Mouse (Mus musculus) stomach, postnatal 0 days (tissue): ENCODE measurements around the gene Gm49486. TPM values are rescaled to one million over a fixed set of nuclear protein-coding genes. Genes with fewer than 3 reads are reported as not detected.

Experiments
- ATAC-seq: fragments of 200-750 bp; cut with Nextera tagmentation; 2 replicates; pipeline ENCODE4 v1.8.0; 2017; ENCODE audit not compliant: low FRiP score, low TSS enrichment
- DNase-seq: peaks from one replicate; pipeline ENCODE4 v3.0.0-alpha.2; 2016; ENCODE audit warnings: low spot score
- H3K27ac ChIP-seq: fragments of 300-500 bp; sonication (generic); replicated peaks from 2 replicates; pipeline ENCODE4 v1.5.1; 2014; ENCODE audit warnings: mild to moderate bottlenecking, control low read depth
- H3K27me3 ChIP-seq: fragments of 300-500 bp; sonication (generic); 2 replicates; pipeline ENCODE4 v1.6.1; 2014; ENCODE audit warnings: low read length; ENCODE audit not compliant: control insufficient read depth, insufficient read depth
- H3K36me3 ChIP-seq: fragments of 300-500 bp; sonication (generic); 2 replicates; pipeline ENCODE4 v1.6.1; 2014; ENCODE audit warnings: low read length, mixed read lengths; ENCODE audit not compliant: control insufficient read depth, insufficient read depth
- H3K4me1 ChIP-seq: fragments of 300-500 bp; sonication (generic); replicated peaks from 2 replicates; pipeline ENCODE4 v1.6.1; 2014; ENCODE audit warnings: antibody characterized with exemption; ENCODE audit not compliant: control insufficient read depth, insufficient read depth
- H3K4me2 ChIP-seq: fragments of 300-500 bp; sonication (generic); replicated peaks from 2 replicates; pipeline ENCODE4 v1.6.1; 2014; ENCODE audit warnings: low read depth, mild to moderate bottlenecking, control low read depth, moderate library complexity
- H3K4me3 ChIP-seq: fragments of 300-500 bp; sonication (generic); 2 replicates; pipeline ENCODE4 v1.5.1; 2014; ENCODE audit warnings: low read depth, low read length, control low read depth
- H3K9ac ChIP-seq: fragments of 300-500 bp; sonication (generic); 2 replicates; pipeline ENCODE4 v1.6.1; 2014; ENCODE audit warnings: mild to moderate bottlenecking, low read length, control low read depth, mixed read lengths
- H3K9me3 ChIP-seq: fragments of 300-500 bp; sonication (generic); 2 replicates; pipeline ENCODE4 v1.6.1; 2016; ENCODE audit warnings: low read length; ENCODE audit not compliant: control insufficient read depth
- CTCF ChIP-seq: IDR thresholded peaks from 2 replicates; pipeline ENCODE4 v1.5.1; 2016; ENCODE audit warnings: antibody characterized with exemption, low read depth, mild to moderate bottlenecking, moderate library complexity
- EP300 ChIP-seq: optimal IDR thresholded peaks from 2 replicates; pipeline ENCODE3; 2016; ENCODE audit warnings: antibody characterized with exemption
- WGBS: fragments of 180-500 bp; shearing (Covaris S2); extraction: QIAGEN DNeasy Blood & Tissue Kit; methylation state at CpG from one replicate; pipeline ENCODE4 v1.1.7; 2014; 5-methylcytosine and 5-hydroxymethylcytosine counted together
- polyA plus RNA-seq: library from polyadenylated mRNA; unstranded; fragments of >200 nt; fragmentation: Nextera tagmentation; extraction: Ambion mirVana; gene quantifications from 2 replicates; pipeline ENCODE4 v1.2.1, GENCODE M21; 2015

Gm49486 gene
- polyA plus RNA-seq, 1 experiment from 2014 or later = 0.27 TPM

GRCm38 (mm10) chr15:79201491-79202150 lies 27.6 kb upstream of the Gm49486 start:
- Histone ChIP-seq H3K36me3 (no peaks in the 10 kb centered on the region), H3K4me1 (no peaks in the 10 kb centered on the region), H3K9me3 (no peaks in the 10 kb centered on the region), H3K4me3 (no peak overlapping the region), H3K9ac (no peak overlapping the region), H3K27me3 (no peaks in the 10 kb centered on the region), H3K4me2 (no peak overlapping the region), H3K27ac (no peak overlapping the region)
- 35% methylated on average over 13 of the region's 13 CpGs for WGBS
- ATAC-seq (no peak; the same call in 1 of the 2 replicates), DNase-seq (peak; percentile 35)
- TF ChIP-seq EP300 (no peak), CTCF (no peak)

- no peak for DNase-seq
Measured at GRCm38 (mm10) chr15:79202575-79202974, 26.6 kb upstream of the Gm49486 start.

GRCm38 (mm10) chr15:79208211-79208610 lies 21.0 kb upstream of the Gm49486 start:
- WGBS = 66% methylated on average over 6 of the region's 6 CpGs
- DNase-seq = no peak
- H3K36me3 ChIP-seq = no peaks in the 10 kb centered on the region
- no peak overlapping the region for H3K4me2 ChIP-seq
- TF ChIP-seq CTCF (no peak), EP300 (no peak)
- H3K27ac ChIP-seq = no peak overlapping the region
- H3K4me3 ChIP-seq = no peak overlapping the region
- H3K27me3 ChIP-seq = no peaks in the 10 kb centered on the region
- no peaks in the 10 kb centered on the region for H3K9me3 ChIP-seq
- ATAC-seq = 0 out of 2 replicates have a peak, but pooled peaks have one; percentile 18
- H3K4me1 ChIP-seq = no peaks in the 10 kb centered on the region
- H3K9ac ChIP-seq = no peak overlapping the region

More at GRCm38 (mm10) chr15:79202575-79202974, 26.6 kb upstream of the Gm49486 start:
- TF ChIP-seq EP300 = no peak
- TF ChIP-seq CTCF = no peak
- H3K4me3 ChIP-seq = no peak overlapping the region
- 20% methylated on average over 10 of the region's 10 CpGs for WGBS
- no peak overlapping the region for H3K4me2 ChIP-seq
- no peak overlapping the region for H3K9ac ChIP-seq
- no peaks in the 10 kb centered on the region for H3K4me1 ChIP-seq
- ATAC-seq = no peak
- no peaks in the 10 kb centered on the region for H3K27me3 ChIP-seq
- H3K36me3 ChIP-seq = no peaks in the 10 kb centered on the region
- H3K9me3 ChIP-seq = no peaks in the 10 kb centered on the region
- H3K27ac ChIP-seq = no peak overlapping the region

- Histone ChIP-seq H3K9me3 (no peaks in the 10 kb centered on the region), H3K27ac (no peak overlapping the region), H3K9ac (no peak overlapping the region), H3K36me3 (no peaks in the 10 kb centered on the region), H3K4me2 (no peak overlapping the region), H3K4me1 (no peaks in the 10 kb centered on the region), H3K27me3 (no peaks in the 10 kb centered on the region), H3K4me3 (no peak overlapping the region)
- WGBS = 73% methylated on average over 27 of the region's 27 CpGs
- TF ChIP-seq EP300 (no peak), CTCF (no peak)
- DNase-seq (peak; percentile 25), ATAC-seq (no peak)
Measured at GRCm38 (mm10) chr15:79208758-79209439, 20.3 kb upstream of the Gm49486 start.

GRCm38 (mm10) chr15:79210357-79210756 lies 18.8 kb upstream of the Gm49486 start:
- no peak overlapping the region for H3K4me2 ChIP-seq
- TF ChIP-seq CTCF (no peak), EP300 (no peak)
- H3K36me3 ChIP-seq = no peaks in the 10 kb centered on the region
- DNase-seq (no peak), ATAC-seq (no peak)
- no peak overlapping the region for H3K27ac ChIP-seq
- no peak overlapping the region for H3K9ac ChIP-seq
- H3K4me3 ChIP-seq = no peak overlapping the region
- H3K27me3 ChIP-seq = no peaks in the 10 kb centered on the region
- no peaks in the 10 kb centered on the region for H3K9me3 ChIP-seq
- WGBS = 72% methylated on average over 2 of the region's 2 CpGs
- H3K4me1 ChIP-seq = no peaks in the 10 kb centered on the region

- 87% methylated on average over 26 of the region's 26 CpGs for WGBS
- Histone ChIP-seq H3K4me2 (no peak overlapping the region), H3K9me3 (no peaks in the 10 kb centered on the region), H3K4me3 (no peak overlapping the region), H3K27me3 (no peaks in the 10 kb centered on the region), H3K27ac (no peak overlapping the region), H3K36me3 (no peaks in the 10 kb centered on the region), H3K9ac (no peak overlapping the region), H3K4me1 (no peaks in the 10 kb centered on the region)
- DNase-seq (peak; percentile 24), ATAC-seq (peak; percentile 34; the same call in 1 of the 2 replicates)
- TF ChIP-seq EP300 (no peak), CTCF (no peak)
Measured at GRCm38 (mm10) chr15:79212750-79213446, 16.3 kb upstream of the Gm49486 start.
